Mouse (Mus musculus): ENCODE measurements around the gene Bloc1s6.

- TF ChIP-seq POLR2A (IDR thresholded peaks at IDR 0.05; ENCODE audit: extremely low read depth, insufficient read depth, low read length) (no peak), CTCF (IDR thresholded peaks at IDR 0.05; ENCODE audit: low read depth, low read length) (no peak)
Observed at GRCm38 (mm10) chr2:122709156-122709555, 29.1 kb upstream of the Bloc1s6 start.

Data from liver, adult 2 months (tissue).